Mouse (Mus musculus) olfactory bulb, adult 2 months (tissue): ENCODE results near the gene Tox4.

Experiments
- CTCF ChIP-seq: fragments of 200-500 bp; IDR thresholded peaks from 2 replicates; pipeline ENCODE4 v1.5.1; 2012; ENCODE audit warnings: low read depth, mild to moderate bottlenecking, low read length, moderate library complexity; ENCODE audit not compliant: insufficient read depth
- POLR2A ChIP-seq: fragments of 200-500 bp; IDR thresholded peaks from 2 replicates; pipeline ENCODE4 v1.6.1; 2012; ENCODE audit warnings: mild to moderate bottlenecking, low read depth, low read length, moderate library complexity; ENCODE audit not compliant: insufficient read depth

DNA sequence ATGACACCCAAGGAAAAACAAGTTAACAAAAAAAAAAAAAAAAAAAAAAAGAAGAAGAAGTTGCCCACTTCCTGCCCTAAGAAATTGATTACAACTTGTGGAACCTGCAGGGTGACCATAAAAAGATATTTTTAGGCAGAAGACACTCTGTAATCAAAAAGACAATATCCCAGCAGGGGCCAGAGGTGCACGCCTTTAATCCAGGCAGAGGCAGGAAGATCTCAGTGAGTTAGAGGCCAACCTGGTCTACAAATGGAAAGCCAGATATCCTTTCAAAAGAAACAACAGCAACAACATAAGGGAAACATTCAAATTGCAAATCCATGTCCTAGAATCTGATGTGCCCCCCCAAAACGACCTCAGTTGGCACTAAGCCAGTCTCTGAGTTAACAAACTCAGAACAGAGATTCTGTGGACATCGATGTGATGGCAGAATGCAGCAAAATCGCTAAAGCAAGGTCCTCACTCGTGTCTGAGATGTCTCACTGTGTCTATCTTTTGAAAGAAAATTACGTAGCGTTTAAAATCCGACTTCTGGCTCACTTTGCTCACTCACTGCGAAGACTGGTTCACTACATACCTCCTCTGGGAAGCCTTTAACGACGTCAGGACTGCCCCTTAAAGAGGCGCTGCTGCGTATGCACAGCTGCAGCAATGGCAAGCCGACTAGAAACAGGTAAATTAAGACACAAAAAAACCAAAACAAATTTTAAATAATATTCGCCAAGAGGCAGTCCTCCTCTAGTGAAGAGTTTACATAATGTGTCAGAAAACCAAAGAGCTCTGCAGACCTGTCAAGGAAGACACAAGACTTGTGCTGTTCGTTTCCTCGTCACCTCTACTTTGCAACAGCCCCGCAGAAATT lies 22.4 kb upstream of the Tox4 start:
- TF ChIP-seq CTCF = no peak
- TF ChIP-seq POLR2A = no peak
